Mouse (Mus musculus): Measurements from ENCODE around the gene Jsrp1.
A peak's percentile ranks its signal among the peaks of the same experiment; 100 is the strongest.

Gene Jsrp1

GRCm38 (mm10) chr10:80792175-80793032, 20.9 kb downstream of the Jsrp1 start:
- no peak for DNase-seq (ENCODE audit: low spot score)

- no peak for DNase-seq (ENCODE audit: low spot score)
Observed at GRCm38 (mm10) chr10:80791476-80792174, 21.7 kb downstream of the Jsrp1 start.

GRCm38 (mm10) chr10:80790761-80791404, 22.4 kb downstream of the Jsrp1 start:
- DNase-seq (ENCODE audit: low spot score) = no peak

- DNase-seq (ENCODE audit: low spot score) = no peak
Observed at GRCm38 (mm10) chr10:80787517-80787916, 25.8 kb downstream of the Jsrp1 start.

- no peak for DNase-seq (ENCODE audit: low spot score)
Observed at GRCm38 (mm10) chr10:80785963-80786362, 27.3 kb downstream of the Jsrp1 start.

- DNase-seq (ENCODE audit: low spot score) = no peak
Observed at GRCm38 (mm10) chr10:80784871-80785270, 28.4 kb downstream of the Jsrp1 start.

GRCm38 (mm10) chr10:80784302-80784701, 29.0 kb downstream of the Jsrp1 start:
- no peak for DNase-seq (ENCODE audit: low spot score)

- DNase-seq (ENCODE audit: low spot score) = no peak
Observed at GRCm38 (mm10) chr10:80779565-80779964, 33.7 kb downstream of the Jsrp1 start.

GRCm38 (mm10) chr10:80777123-80777522, 36.2 kb downstream of the Jsrp1 start:
- DNase-seq (ENCODE audit: low spot score) = no peak

- DNase-seq (ENCODE audit: low spot score) = no peak
Observed at GRCm38 (mm10) chr10:80776358-80776869, 36.9 kb downstream of the Jsrp1 start.

GRCm38 (mm10) chr10:80775731-80776130, 37.6 kb downstream of the Jsrp1 start:
- DNase-seq (ENCODE audit: low spot score) = no peak

- no peak for DNase-seq (ENCODE audit: low spot score)
Observed at GRCm38 (mm10) chr10:80774981-80775380, 38.3 kb downstream of the Jsrp1 start.

- DNase-seq (ENCODE audit: low spot score) = peak; percentile 80
Observed at GRCm38 (mm10) chr10:80774549-80774948, 38.7 kb downstream of the Jsrp1 start.

GRCm38 (mm10) chr10:80773816-80774215, 39.5 kb downstream of the Jsrp1 start:
- no peak for DNase-seq (ENCODE audit: low spot score)

GRCm38 (mm10) chr10:80768365-80768764, 44.9 kb downstream of the Jsrp1 start:
- DNase-seq (ENCODE audit: low spot score) = no peak

- DNase-seq (ENCODE audit: low spot score) = no peak
Observed at GRCm38 (mm10) chr10:80766161-80766815, 47.0 kb downstream of the Jsrp1 start.

GRCm38 (mm10) chr10:80765746-80766145, 47.6 kb downstream of the Jsrp1 start:
- DNase-seq (ENCODE audit: low spot score) = no peak

- no peak for DNase-seq (ENCODE audit: low spot score)
Observed at GRCm38 (mm10) chr10:80763502-80763901, 49.8 kb downstream of the Jsrp1 start.

- DNase-seq (ENCODE audit: low spot score) = no peak
Observed at GRCm38 (mm10) chr10:80761821-80762220, 51.5 kb downstream of the Jsrp1 start.

- no peak for DNase-seq (ENCODE audit: low spot score)
Observed at GRCm38 (mm10) chr10:80760596-80761524, 52.4 kb downstream of the Jsrp1 start.

- DNase-seq (ENCODE audit: low spot score) = no peak
Observed at GRCm38 (mm10) chr10:80758651-80759050, 54.6 kb downstream of the Jsrp1 start.
